Mouse (Mus musculus) gastrocnemius, adult 18-20 months (tissue): ENCODE data around the gene Bsg. TPM values are rescaled to one million over a fixed set of nuclear protein-coding genes. Genes with fewer than 3 reads are reported as not detected.

Source experiments
- total RNA-seq, 2 experiments: library from RNA; stranded (reverse); gene quantifications; 2 replicates each; pipeline ENCODE4 v1.2.3; 2021

The Bsg gene
- total RNA-seq, 2 experiments from 2014 or later: 540 to 773 TPM

Other genes with a start within 250 kb of the Bsg start
- gene Vmn2r83, start 235.8 kb upstream of the Bsg start, total RNA-seq: not detected
- 1 to 10 TPM in 1 of 2 experiments, under 1 TPM in 1; 0.80 to 1.3 TPM for gene Plpp2, start 170.7 kb upstream of the Bsg start, total RNA-seq
- 10 to 100 TPM; 15.5 to 21.4 TPM for gene Mier2, start 149.3 kb upstream of the Bsg start, total RNA-seq
- not detected for gene Theg, start 117.2 kb upstream of the Bsg start, total RNA-seq
- gene C2cd4c, start 90.5 kb upstream of the Bsg start, total RNA-seq: under 1 TPM; 0.41 to 0.55 TPM
- 10 to 100 TPM in 1 of 2 experiments, 1 to 10 TPM in 1; 7.5 to 10.0 TPM for gene Shc2, start 66.6 kb upstream of the Bsg start, total RNA-seq
- 100 to 1,000 TPM in 1 of 2 experiments, 10 to 100 TPM in 1; 42.1 to 178 TPM for gene Odf3l2, start 58.8 kb upstream of the Bsg start, total RNA-seq
- not detected for gene Madcam1, start 39.9 kb upstream of the Bsg start, total RNA-seq
- 10 to 100 TPM; 19.1 to 19.7 TPM for gene Tpgs1, start 35.1 kb upstream of the Bsg start, total RNA-seq
- gene Cdc34, start 22.3 kb upstream of the Bsg start, total RNA-seq: 100 to 1,000 TPM; 388 to 419 TPM
- 10 to 100 TPM in 1 of 2 experiments, 1 to 10 TPM in 1; 8.3 to 10.1 TPM for gene Gzmm, start 15.5 kb upstream of the Bsg start, total RNA-seq
- gene Hcn2, start 12.1 kb downstream of the Bsg start, total RNA-seq: under 1 TPM; 0.47 to 0.66 TPM
- 10 to 100 TPM; 31.9 to 36.7 TPM for gene Polrmt, start 42.1 kb downstream of the Bsg start, total RNA-seq
- not detected for gene Fgf22, start 50.6 kb downstream of the Bsg start, total RNA-seq
- 10 to 100 TPM; 49.5 to 54.5 TPM for gene Rnf126, start 62.5 kb downstream of the Bsg start, total RNA-seq
- 1 to 10 TPM; 1.2 to 1.9 TPM for gene Fstl3, start 72.8 kb downstream of the Bsg start, total RNA-seq
- not detected for gene Prss57, start 86.5 kb downstream of the Bsg start, total RNA-seq
- 10 to 100 TPM; 11.1 to 22.9 TPM for gene Palm, start 89.1 kb downstream of the Bsg start, total RNA-seq
- gene Misp, start 116.5 kb downstream of the Bsg start, total RNA-seq: under 1 TPM in 1 of 2 experiments, not detected in 1; 0.40 TPM
- gene Ptbp1, start 149.9 kb downstream of the Bsg start, total RNA-seq: 10 to 100 TPM; 12.7 to 22.7 TPM
- not detected for gene Prtn3, start 170.0 kb downstream of the Bsg start, total RNA-seq
- under 1 TPM; 0.11 to 0.17 TPM for gene Plppr3, start 170.1 kb downstream of the Bsg start, total RNA-seq
- gene Elane, start 181.8 kb downstream of the Bsg start, total RNA-seq: not detected
- 100 to 1,000 TPM in 1 of 2 experiments, 10 to 100 TPM in 1; 46.0 to 111 TPM for gene Cfd, start 186.4 kb downstream of the Bsg start, total RNA-seq
- 10 to 100 TPM; 31.2 to 32.8 TPM for gene Med16, start 204.4 kb downstream of the Bsg start, total RNA-seq
- not detected for gene Gm26602, start 206.4 kb downstream of the Bsg start, total RNA-seq
- gene Kiss1r, start 212.5 kb downstream of the Bsg start, total RNA-seq: under 1 TPM; 0.21 TPM
- gene R3hdm4, start 216.7 kb downstream of the Bsg start, total RNA-seq: 100 to 1,000 TPM; 114 to 115 TPM
- 1 to 10 TPM; 1.5 to 1.7 TPM for gene Arid3a, start 222.6 kb downstream of the Bsg start, total RNA-seq